Mouse (Mus musculus) testis, postnatal 14 days (tissue): Measurements from ENCODE around the gene Znrf4.

Experiments
- DNase-seq: peaks from one replicate; pipeline ENCODE4 v3.0.0; 2021; ENCODE audit warnings: low spot score

The Znrf4 gene

GRCm38 (mm10) chr17:56488028-56488427 lies 24.2 kb downstream of the Znrf4 start:
- DNase-seq: peak; percentile 33

DNA sequence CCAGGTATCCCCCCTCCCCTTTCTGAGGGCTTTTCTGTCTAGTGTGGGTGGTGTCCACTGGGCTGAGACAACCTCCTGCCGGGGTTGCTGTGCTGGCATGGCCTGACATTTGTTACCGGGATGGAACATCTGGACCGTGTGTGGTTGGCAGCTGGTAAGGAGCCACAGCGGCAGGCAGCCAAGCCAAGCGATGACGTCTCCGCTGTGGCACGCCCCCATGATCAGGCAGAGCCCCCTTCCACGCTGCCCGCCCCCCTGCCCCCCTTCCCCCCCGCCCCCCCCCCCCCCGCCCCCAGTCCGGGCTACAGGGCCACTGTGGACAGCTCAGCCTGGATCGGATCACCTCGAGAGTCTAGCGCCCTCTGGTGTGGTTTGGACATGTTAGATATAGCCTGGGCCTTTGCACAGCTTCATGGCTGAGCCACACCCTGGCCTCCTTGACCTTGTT lies 24.8 kb downstream of the Znrf4 start:
- peak; percentile 39 for DNase-seq

GRCm38 (mm10) chr17:56485926-56486325 lies 26.3 kb downstream of the Znrf4 start:
- no peak for DNase-seq

- DNase-seq: no peak
Measured at GRCm38 (mm10) chr17:56485118-56485517, 27.1 kb downstream of the Znrf4 start.

DNA sequence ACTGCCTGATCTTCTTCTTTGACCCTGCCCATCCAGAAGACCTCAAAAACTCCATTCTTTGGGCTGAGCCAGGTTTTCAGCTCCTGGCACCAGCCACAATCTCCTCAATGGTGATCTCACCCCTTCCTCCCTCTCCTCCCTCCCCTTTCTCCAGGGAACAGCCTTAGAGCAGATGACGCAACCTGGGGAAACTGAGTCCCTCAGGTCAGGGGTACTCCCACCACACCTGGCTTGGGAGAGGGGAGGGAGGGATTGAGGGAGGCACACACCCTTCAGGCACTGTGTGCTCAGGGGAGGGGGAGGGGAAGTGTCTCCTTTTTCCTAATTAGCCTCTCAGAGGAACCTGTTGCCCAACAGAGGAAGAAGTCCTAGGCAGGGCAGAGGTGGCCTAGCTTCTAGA lies 29.6 kb downstream of the Znrf4 start:
- DNase-seq: no peak

- peak; percentile 57 for DNase-seq
Measured at GRCm38 (mm10) chr17:56479358-56479757, 32.9 kb downstream of the Znrf4 start.

GRCm38 (mm10) chr17:56478191-56478611 lies 34.0 kb downstream of the Znrf4 start:
- DNase-seq: no peak

DNA sequence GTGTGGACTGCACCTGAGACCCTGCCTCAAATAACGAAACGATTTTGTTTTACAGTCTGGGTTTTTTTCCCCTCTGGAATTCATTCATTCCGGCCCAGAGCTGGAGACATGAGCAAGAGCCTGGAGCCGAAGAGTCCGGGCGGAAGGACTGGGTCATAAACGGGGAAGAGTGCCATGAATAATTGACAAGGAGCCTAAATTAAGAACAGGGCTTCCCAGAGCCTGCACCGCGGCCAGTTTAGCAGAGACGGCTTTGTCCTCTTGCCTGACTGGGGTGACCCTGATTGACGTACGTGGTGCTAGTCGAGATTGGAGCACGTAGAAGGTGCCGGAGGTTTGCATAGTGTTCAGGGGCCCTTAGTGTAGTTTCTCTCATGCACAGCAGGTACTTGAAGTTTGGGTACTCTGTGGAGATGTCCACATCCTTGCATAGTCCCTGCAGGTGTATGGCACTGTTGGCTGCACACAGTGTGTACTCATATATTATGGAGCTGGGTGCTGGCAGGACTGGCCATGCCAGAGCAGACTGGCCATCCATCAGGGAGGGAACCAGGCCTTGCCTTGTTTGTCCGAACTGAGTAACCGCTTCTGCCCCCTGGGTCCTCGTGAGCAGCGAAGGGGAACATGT lies 34.9 kb downstream of the Znrf4 start:
- no peak for DNase-seq

DNA sequence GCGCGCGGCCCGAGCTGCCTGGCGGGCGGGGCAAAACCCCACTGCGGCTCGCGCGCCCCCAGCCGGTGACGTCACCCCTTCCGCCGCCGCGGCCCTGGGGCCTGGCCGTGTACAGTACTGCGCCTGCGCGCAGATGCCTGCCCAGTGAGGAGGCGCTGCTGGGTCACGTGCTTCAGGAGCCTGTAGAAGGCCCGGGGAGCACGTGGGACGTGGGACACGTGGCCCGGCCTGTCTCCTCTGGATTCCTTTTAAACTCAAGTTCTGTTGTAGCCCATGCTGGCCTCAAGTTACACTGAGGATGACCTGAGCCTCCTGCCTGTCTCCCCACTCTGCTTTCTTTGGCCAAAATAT lies 35.9 kb downstream of the Znrf4 start, which contains the start of gene Ptprs:
Gene Ptprs (minus strand): TSS at position 82 of the 351 bp plus-strand sequence.
- DNase-seq: peak; percentile 96

DNA sequence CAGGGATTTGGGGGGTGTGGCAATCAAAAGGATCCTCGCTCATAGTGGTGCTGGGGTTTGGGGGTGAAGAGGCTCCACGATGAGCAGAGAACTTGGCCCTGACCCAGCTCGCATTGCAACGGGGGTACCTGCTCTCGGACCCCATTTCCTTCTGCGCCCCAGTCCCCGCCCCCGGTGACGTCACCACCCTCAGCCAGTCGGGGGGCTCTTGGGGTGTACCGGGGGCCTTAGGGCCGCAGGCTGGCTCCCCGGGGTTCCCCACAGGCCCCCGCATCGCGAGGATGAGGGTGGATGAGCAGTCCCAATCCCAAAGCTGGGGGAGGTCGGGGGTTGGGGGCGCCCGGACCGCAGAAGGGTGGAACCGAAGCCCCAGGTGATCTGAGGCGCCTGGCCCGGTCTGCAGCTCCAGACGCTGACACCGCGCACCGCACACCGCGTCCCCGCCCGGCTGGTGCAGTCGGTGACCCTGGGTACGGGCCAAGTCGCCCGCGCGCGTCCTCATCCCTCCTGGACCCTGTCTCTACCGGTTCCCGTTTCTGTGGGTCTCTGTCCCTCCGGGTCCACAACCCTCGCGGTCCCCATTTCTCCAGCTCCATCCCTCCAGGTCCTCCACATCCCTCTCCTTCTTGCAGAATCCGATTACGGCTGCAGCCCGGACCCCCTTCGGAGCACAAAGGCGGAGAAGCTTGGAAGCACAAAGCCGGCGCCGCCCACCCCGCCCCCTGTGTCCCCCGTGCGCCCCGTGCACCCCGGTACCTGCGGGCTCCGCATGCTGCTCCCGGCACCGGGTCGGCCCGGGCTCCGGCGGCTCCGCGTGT lies 36.4 kb downstream of the Znrf4 start:
- DNase-seq: peak; percentile 47

DNA sequence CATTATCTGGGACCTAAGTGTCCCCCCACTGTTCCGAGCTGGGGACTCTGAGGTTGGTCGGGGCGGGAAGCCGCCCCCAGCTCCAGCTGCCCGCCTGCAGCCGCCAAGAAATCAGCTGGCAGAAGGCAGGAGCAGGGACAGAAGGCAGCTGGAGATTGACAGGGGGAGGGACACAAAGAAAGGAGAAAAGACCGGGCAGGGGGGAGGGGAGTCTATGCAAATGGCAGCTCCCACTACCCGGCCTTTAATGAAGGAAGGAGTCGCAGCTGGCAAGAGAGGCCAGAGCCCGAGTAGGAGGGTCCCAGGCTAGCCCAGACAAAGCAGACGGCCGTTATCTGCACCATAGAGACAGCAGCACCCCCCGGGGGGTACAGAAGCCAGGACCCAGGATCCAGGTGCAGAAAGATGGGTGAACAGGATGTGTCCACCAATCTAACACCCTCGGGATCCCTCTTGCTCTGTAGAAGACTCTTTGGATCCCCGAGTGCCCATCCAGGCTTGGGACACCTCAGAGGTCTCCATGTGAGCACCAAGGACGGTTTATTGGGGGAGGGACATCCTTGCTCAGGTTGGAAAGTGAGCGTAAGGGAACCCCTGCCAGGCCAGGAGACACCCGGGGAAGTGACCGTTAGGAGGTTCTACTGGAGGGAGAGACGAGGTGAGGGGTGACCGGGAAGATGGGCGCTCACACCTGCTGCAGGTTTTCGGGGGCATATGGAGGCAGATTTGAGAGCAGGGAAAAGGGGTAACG lies 37.2 kb downstream of the Znrf4 start:
- DNase-seq: peak; percentile 54

- DNase-seq: no peak
Measured at GRCm38 (mm10) chr17:56474311-56474830, 37.9 kb downstream of the Znrf4 start.

GRCm38 (mm10) chr17:56473611-56473905 lies 38.7 kb downstream of the Znrf4 start:
- no peak for DNase-seq

GRCm38 (mm10) chr17:56472733-56473610 lies 39.3 kb downstream of the Znrf4 start:
- DNase-seq: peak; percentile 69

- DNase-seq: no peak
Measured at GRCm38 (mm10) chr17:56472121-56472520, 40.1 kb downstream of the Znrf4 start.

GRCm38 (mm10) chr17:56471136-56471535 lies 41.1 kb downstream of the Znrf4 start:
- no peak for DNase-seq

GRCm38 (mm10) chr17:56470571-56470970 lies 41.7 kb downstream of the Znrf4 start:
- DNase-seq: no peak

DNA sequence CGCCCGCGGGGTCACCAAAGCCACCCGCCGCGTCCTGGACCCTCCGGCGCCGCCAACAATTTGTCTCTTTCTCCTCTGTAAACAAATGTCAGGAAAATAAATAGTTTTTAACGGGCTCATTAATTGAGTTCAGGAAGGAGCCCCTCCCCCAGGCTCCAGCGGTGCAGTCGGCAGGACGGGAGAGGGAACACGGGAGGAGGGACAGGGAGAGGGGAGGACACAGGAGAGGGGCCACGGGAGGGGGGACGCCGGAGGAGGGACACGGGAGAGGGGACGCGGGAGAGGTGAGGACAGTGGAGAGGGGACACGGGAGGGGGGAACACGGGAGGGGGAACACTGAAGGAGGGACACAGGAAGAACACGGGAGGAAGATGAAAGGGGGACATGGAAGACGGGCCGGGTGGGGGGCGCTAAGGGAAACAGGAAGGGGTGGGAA lies 42.2 kb downstream of the Znrf4 start:
- DNase-seq: no peak

DNA sequence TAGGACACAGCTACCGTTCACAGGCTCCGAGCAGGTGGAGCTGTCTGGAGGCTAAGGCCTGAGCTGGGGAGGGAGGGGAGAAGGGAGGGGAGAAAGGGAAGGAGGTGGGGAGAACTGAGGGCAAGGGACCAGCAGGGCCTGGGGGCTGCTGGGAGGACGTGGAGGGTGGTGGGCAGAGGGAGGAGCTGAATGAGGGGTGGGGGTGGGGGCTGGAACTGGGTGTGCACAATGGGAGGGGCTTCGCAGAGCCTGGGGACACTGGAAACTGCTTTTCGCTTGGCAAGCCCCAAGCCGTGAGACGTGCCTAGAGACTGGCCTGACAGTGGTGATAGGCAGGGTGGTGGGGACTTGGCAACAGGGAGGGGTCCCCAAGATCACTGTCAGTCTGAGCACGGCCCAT lies 43.0 kb downstream of the Znrf4 start:
- no peak for DNase-seq

DNA sequence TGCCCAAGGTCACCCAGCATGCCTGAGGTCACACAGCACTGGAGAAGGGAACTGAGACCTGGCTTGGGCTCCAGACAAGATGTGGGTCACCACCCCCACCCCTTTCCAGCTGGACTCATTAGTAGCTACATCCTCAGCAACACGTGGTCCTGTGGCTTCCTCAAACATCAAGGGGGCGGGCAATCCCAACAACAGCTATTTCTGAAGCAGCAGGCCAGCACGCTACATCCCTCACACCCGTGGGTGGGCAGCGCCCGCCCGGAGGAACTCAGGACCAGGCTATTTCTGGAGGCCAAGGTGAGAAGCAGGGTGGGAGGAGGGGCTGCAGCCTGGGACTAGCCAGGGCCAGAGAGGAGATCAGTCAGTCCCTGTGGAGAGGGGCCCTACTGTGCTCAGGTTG lies 43.4 kb downstream of the Znrf4 start:
- no peak for DNase-seq

DNA sequence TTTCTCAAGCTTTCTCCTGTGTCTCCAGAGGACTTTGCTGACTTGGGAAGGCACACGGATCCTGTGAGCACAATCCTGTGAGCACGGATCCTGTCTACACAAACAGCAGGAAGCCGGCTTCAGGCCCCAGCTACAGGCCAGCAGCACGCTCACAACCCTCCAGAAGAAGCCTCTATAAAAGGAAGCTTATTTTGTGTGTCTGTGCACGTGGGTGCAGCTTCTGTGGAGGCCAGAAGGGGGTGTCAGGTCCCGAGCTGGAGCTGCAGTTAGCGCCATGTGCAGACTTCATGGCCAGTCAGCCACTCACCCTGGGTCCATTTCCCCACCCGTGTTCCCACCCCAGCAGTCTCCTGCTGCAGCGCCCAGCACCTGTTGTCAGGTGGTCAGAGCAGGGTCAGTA lies 43.9 kb downstream of the Znrf4 start:
- no peak for DNase-seq

DNA sequence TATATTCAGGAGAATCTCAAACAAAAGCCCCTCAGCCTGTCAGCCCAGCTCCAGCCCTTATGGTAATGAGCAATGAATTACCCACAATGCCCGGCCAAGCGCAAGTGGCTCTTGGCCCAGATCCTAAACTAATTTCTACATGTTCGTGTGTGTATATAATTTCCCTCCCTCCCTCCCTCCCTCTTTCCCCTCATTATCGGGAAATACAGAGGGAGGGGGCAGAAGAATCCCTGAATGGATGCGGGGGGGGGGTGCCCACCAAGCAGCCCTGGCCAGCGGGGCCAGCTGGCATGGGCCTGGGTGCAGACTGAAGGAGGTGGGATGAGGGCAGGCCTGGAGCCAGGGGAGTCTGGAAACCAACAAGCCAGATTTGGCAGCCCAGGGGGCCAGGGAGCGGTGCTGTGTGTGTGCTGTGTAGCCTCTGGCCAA lies 44.8 kb downstream of the Znrf4 start:
- DNase-seq: no peak
